Mouse (Mus musculus): Measurements from ENCODE around the gene Irf2bp2. TPM values are rescaled to one million over a fixed set of nuclear protein-coding genes. Genes with fewer than 3 reads are reported as not detected.

The Irf2bp2 gene
- polyA plus RNA-seq, 1 experiment, result 42.0 TPM

- Histone ChIP-seq H3K4me3 (replicated peaks; ENCODE audit: insufficient read depth, low read depth, low read length) (no peak overlapping the region), H3K27me3 (ENCODE audit: control insufficient read depth, insufficient read depth, low read length) (no peaks in the 10 kb centered on the region), H3K27ac (ENCODE audit: insufficient read depth, low read length) (peak overlapping the region; percentile 54; the same call in 1 of the 2 replicates), H3K4me1 (ENCODE audit: control insufficient read depth, insufficient read depth, low read length) (peaks cover 63% of the 10 kb centered on the region)
- WGBS, result 88% methylated on average over 10 of the region's 10 CpGs
- DNase-seq, result no peak
- TF ChIP-seq POLR2A (IDR thresholded peaks at IDR 0.05; ENCODE audit: borderline replicate concordance, insufficient read depth, low read length) (no peak), CTCF (IDR thresholded peaks at IDR 0.05; ENCODE audit: borderline replicate concordance, insufficient read depth, low read depth, low read length) (no peak)
Observed at GRCm38 (mm10) chr8:126539355-126540093, 54.3 kb downstream of the Irf2bp2 start.

GRCm38 (mm10) chr8:126538648-126539354 lies 55.0 kb downstream of the Irf2bp2 start:
- DNase-seq, result peak in 1 of 2 experiments; percentile 54
- TF ChIP-seq CTCF (IDR thresholded peaks at IDR 0.05; ENCODE audit: borderline replicate concordance, insufficient read depth, low read depth, low read length) (no peak), POLR2A (IDR thresholded peaks at IDR 0.05; ENCODE audit: borderline replicate concordance, insufficient read depth, low read length) (no peak)
- Histone ChIP-seq H3K27me3 (ENCODE audit: control insufficient read depth, insufficient read depth, low read length) (no peaks in the 10 kb centered on the region), H3K4me3 (replicated peaks; ENCODE audit: insufficient read depth, low read depth, low read length) (no peak overlapping the region), H3K4me1 (ENCODE audit: control insufficient read depth, insufficient read depth, low read length) (peaks cover 60% of the 10 kb centered on the region), H3K27ac (ENCODE audit: insufficient read depth, low read length) (peak overlapping the region; percentile 70)
- WGBS, result 21% methylated on average over 12 of the region's 12 CpGs

Other genes with a start within 250 kb of the Irf2bp2 start
- 45.2 and 51.1 TPM in 2 replicates for gene Coa6, start 171.5 kb downstream of the Irf2bp2 start, polyA plus RNA-seq (2012; rRNA removed)
- 7.1 and 8.2 TPM in 2 replicates for gene Tarbp1, start 118.9 kb downstream of the Irf2bp2 start, polyA plus RNA-seq (2012; rRNA removed)